Mouse (Mus musculus): ENCODE measurements around the gene Ces1d.

Ces1d gene

DNA sequence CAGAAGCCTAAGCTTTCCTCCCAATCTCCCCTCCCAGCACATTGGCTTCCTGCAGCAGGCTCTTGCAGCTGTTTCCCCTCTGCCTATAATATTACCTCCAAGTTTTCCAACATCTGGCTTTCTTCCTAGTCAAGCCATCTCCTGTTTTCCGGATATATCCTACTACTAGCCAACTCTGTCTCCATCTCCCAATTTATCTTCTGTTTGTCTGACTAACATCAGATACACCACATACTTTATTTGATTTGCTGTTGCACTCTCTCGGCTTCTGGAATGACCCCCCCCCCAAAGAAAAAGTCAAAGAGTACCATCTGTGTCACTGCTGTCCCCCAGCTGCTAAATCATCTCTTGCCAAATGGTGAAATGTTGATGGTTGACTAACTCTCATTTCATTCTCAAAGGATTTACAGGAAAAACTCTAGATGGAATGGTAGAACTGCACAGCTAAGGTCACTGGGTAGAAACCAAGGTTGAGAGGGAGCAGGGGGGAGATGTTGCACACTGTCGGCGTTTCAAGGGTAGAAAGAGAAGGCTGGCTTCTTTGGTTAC lies 17.0 kb downstream of the Ces1d start:
- DNase-seq (ENCODE audit: low read depth, low spot score) = no peak
- Histone ChIP-seq H3K36me3 (ENCODE audit: control insufficient read depth, insufficient read depth, low read length, poor library complexity, severe bottlenecking) (no peaks in the 10 kb centered on the region), H3K27me3 (ENCODE audit: control insufficient read depth, insufficient read depth, low read length, poor library complexity, severe bottlenecking) (no peaks in the 10 kb centered on the region)

DNA sequence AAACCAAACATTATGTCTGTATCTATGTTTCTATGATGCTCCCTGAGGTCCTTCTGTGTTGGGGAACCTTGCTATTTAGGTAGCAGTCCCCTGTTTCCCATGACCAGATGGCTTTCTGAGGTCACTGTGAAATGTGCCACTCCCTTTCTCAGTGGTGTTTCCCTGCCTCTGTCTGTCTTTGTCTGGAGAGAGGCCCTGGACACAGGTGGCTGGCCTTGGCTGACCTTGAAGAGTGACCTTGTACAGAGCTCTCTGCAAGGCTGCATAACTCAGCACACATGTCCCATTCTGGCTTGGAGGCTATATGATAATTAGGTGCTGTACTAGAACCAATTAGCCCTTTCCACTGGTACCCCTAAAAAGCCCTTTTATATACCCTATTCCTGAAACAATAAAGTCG lies 21.0 kb downstream of the Ces1d start:
- Histone ChIP-seq H3K27me3 (ENCODE audit: control insufficient read depth, insufficient read depth, low read length, poor library complexity, severe bottlenecking) (no peaks in the 10 kb centered on the region), H3K36me3 (ENCODE audit: control insufficient read depth, insufficient read depth, low read length, poor library complexity, severe bottlenecking) (no peaks in the 10 kb centered on the region)
- DNase-seq (ENCODE audit: low read depth, low spot score) = no peak

DNA sequence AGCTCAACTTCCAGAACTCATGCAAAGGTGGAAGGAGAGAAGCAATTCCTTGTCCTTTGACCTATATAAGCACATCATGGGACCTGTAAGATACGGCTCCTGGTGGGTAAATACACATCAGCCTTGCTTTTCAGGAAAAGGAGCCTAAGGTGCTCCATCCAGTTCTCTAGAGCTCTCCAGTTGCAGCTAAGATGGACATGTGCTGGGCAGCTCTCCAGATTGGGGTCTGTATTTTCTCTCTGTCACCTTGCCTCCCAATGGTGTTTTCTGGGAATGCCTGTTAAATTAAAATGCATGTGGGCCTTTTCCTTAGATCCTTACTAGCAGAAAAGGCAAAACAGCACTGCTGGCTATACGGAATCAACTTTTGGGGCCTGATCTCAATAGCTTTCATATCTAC lies 23.1 kb downstream of the Ces1d start:
- DNase-seq (ENCODE audit: low read depth, low spot score) = no peak
- H3K27me3 ChIP-seq (ENCODE audit: control insufficient read depth, insufficient read depth, low read length, poor library complexity, severe bottlenecking) = no peaks in the 10 kb centered on the region

DNA sequence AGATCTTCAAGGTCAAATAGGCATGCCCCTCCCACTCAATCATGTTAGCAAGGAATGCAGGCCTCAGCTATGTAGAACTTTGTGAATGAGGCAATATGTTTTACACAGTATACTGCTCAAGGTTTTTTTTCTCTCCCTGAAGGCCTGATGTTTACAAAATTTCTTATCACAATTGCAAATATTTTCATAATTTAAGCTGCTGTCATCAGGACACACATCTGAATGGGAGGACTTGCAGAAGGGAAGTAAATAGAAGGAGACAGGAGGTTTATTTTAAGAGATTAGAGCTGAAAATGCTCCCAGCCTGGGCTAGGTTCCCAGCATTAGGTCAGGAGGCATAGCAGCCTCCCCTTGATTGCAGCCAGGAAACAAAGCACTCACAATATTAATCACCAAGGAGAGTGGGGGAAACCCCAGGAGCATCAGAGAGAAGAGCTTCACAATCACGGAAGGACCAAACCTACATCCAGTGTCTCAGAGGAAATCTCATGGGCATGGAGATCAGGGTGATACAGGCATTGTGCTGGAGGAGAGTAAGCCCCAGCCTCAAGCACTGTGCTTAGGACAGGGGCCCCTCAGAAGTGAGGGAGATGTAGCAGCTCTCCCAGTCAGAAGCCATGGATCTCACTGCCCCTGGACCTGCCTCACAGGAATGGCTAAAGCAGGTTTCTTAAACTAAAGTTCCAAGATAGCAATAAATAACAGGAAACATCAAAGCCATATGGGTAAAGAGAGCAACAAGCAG lies 25.6 kb downstream of the Ces1d start:
- DNase-seq (ENCODE audit: low read depth, low spot score) = no peak
- Histone ChIP-seq H3K36me3 (ENCODE audit: control insufficient read depth, insufficient read depth, low read length, poor library complexity, severe bottlenecking) (no peaks in the 10 kb centered on the region), H3K27me3 (ENCODE audit: control insufficient read depth, insufficient read depth, low read length, poor library complexity, severe bottlenecking) (no peaks in the 10 kb centered on the region)

More for the DNA sequence above, 23.1 kb downstream of the Ces1d start:
- H3K36me3 ChIP-seq (ENCODE audit: control insufficient read depth, insufficient read depth, low read length, poor library complexity, severe bottlenecking) = no peaks in the 10 kb centered on the region

DNA sequence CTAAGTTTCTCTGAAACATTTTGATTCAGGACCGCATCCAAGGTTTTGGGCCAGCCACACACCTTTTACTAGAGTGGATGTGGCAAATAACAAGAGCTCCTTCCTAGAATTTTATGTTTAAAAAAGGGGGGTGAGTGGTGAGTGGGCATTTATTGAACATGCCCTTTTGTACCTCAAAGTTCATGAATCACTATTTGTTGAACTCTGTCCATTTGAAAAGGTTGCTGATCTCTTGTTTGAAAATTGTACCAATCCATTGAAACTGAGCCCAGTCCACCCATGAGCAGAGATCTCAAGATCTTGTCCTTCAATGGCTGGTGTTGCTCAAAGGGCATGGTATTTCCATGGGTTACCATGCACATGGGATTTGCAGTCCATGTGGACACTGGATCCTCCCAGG lies 34.3 kb downstream of the Ces1d start:
- Histone ChIP-seq H3K27me3 (ENCODE audit: control insufficient read depth, insufficient read depth, low read length, poor library complexity, severe bottlenecking) (no peaks in the 10 kb centered on the region), H3K36me3 (ENCODE audit: control insufficient read depth, insufficient read depth, low read length, poor library complexity, severe bottlenecking) (no peaks in the 10 kb centered on the region)
- no peak for DNase-seq (ENCODE audit: low read depth, low spot score)

DNA sequence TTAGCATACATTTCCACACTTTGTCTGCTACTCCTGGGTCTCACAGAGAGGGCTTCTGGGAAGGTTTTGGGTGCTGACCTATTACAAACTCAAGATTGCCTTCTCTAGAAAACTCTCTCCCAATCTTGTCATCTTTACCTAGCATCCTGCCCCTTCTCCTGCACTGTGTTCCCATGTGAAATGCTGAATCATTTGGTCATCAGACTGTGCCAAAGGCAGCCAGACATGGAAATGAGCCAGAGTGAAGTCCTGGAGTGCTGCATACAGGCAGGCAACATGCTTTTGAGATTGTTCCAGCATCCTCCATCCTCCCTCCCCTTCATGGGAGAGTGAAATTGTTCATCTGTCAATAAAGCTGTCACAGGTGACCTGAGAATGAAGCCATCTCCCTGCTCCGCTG lies 46.2 kb downstream of the Ces1d start:
- Histone ChIP-seq H3K27me3 (ENCODE audit: control insufficient read depth, insufficient read depth, low read length, poor library complexity, severe bottlenecking) (no peaks in the 10 kb centered on the region), H3K36me3 (ENCODE audit: control insufficient read depth, insufficient read depth, low read length, poor library complexity, severe bottlenecking) (no peaks in the 10 kb centered on the region)
- no peak for DNase-seq (ENCODE audit: low read depth, low spot score)

GRCm38 (mm10) chr8:93147331-93147730 lies 50.3 kb downstream of the Ces1d start:
- Histone ChIP-seq H3K36me3 (ENCODE audit: control insufficient read depth, insufficient read depth, low read length, poor library complexity, severe bottlenecking) (no peaks in the 10 kb centered on the region), H3K27me3 (ENCODE audit: control insufficient read depth, insufficient read depth, low read length, poor library complexity, severe bottlenecking) (no peaks in the 10 kb centered on the region)
- DNase-seq (ENCODE audit: low read depth, low spot score) = no peak

GRCm38 (mm10) chr8:93140696-93141095 lies 56.9 kb downstream of the Ces1d start:
- no peak for DNase-seq (ENCODE audit: low read depth, low spot score)
- Histone ChIP-seq H3K27me3 (ENCODE audit: control insufficient read depth, insufficient read depth, low read length, poor library complexity, severe bottlenecking) (no peaks in the 10 kb centered on the region), H3K36me3 (ENCODE audit: control insufficient read depth, insufficient read depth, low read length, poor library complexity, severe bottlenecking) (no peaks in the 10 kb centered on the region)

GRCm38 (mm10) chr8:93132196-93132595 lies 65.4 kb downstream of the Ces1d start:
- no peak for DNase-seq (ENCODE audit: low read depth, low spot score)
- Histone ChIP-seq H3K27me3 (ENCODE audit: control insufficient read depth, insufficient read depth, low read length, poor library complexity, severe bottlenecking) (no peaks in the 10 kb centered on the region), H3K36me3 (ENCODE audit: control insufficient read depth, insufficient read depth, low read length, poor library complexity, severe bottlenecking) (no peaks in the 10 kb centered on the region)

DNA sequence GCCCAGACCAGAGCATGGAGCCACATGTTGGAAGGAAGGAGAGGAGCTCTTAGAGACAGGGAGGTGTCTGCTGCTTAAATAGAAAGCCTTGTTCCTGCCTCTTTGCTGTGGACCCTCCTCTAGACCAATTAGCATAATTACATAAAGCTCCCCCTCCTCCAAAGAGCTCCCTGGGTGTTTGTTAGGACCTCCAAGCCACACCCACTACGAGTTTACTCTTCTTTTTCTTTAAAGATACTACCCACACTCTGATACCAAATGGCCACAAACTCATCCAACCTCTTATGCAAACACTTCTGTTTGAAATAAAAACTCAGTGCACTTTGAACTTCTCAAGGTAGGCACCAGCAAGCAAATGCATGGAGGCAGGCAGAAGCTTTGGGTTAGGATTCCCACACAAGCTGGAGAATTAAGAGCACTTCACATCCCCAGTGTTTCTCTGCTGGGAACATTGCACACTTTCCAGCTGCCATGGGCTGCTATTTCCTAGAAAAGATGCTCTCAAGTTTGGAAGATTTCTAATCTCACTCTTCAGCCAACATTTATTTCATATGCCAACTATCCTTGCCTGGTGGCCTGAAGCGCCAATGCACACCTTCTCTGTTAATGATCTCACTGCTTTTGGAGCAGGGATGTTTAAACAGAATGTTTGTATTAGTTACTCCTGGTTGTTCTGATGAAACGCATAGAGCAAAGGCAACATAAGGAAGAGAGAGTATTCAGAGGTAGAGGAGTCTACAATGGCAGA lies 66.2 kb downstream of the Ces1d start, which contains the start of gene Ces1c:
Gene Ces1c, minus strand, starts transcription at position 51 of the 748 bp plus-strand sequence.
- Histone ChIP-seq H3K27me3 (ENCODE audit: control insufficient read depth, insufficient read depth, low read length, poor library complexity, severe bottlenecking) (no peaks in the 10 kb centered on the region), H3K36me3 (ENCODE audit: control insufficient read depth, insufficient read depth, low read length, poor library complexity, severe bottlenecking) (no peaks in the 10 kb centered on the region)
- DNase-seq (ENCODE audit: low read depth, low spot score) = no peak

DNA sequence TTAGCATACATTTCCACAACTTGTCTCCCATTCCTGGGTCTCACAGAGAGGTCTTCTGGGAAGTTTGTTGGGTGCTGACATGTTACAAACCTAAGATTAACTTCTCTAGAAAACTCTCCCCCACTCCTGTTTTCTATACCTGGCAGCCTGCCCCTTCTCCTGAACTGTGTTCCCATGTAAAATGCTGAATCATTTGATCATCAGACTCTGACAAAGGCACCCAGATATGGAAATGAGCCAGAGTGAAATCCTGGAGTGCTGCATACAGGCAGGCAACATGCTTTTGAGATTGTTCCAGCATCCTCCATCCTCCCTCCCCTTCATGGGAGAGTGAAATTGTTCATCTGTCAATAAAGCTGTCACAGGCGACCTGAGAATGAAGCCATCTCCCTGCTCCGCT lies 71.2 kb downstream of the Ces1d start:
- no peak for DNase-seq (ENCODE audit: low read depth, low spot score)
- Histone ChIP-seq H3K36me3 (ENCODE audit: control insufficient read depth, insufficient read depth, low read length, poor library complexity, severe bottlenecking) (no peaks in the 10 kb centered on the region), H3K27me3 (ENCODE audit: control insufficient read depth, insufficient read depth, low read length, poor library complexity, severe bottlenecking) (no peaks in the 10 kb centered on the region)

DNA sequence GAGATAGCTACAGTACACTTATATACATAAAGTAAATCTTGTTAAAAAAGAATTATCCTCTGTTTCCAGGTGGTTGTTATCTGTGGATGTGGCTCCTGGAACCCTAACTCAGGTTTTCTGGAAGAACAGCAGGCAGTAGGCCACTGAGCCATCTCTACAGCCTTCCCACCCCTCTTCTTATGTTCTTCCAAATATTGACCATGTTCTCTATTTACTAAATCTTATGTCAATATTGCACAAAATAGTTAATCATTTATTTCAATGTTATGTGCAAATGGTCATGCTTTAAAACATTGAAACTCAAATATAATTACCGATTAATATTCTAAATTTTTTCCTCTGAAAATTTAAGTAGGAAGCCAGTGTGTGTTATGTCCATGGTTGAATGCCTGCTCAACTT lies 75.6 kb downstream of the Ces1d start:
- Histone ChIP-seq H3K27me3 (ENCODE audit: control insufficient read depth, insufficient read depth, low read length, poor library complexity, severe bottlenecking) (no peaks in the 10 kb centered on the region), H3K36me3 (ENCODE audit: control insufficient read depth, insufficient read depth, low read length, poor library complexity, severe bottlenecking) (no peaks in the 10 kb centered on the region)
- DNase-seq (ENCODE audit: low read depth, low spot score) = no peak
